Mouse (Mus musculus) thymus, postnatal 4 days (tissue): ENCODE measurements around the gene Stfa1.
"Not testable (repeated sequence)": the region's sequence is repeated elsewhere in the genome, so short reads cannot be mapped to it uniquely, and the experiment has no call there.

Experiments
- DNase-seq: peaks from one replicate; pipeline ENCODE4 v3.0.0; 2021

Gene Stfa1

DNA sequence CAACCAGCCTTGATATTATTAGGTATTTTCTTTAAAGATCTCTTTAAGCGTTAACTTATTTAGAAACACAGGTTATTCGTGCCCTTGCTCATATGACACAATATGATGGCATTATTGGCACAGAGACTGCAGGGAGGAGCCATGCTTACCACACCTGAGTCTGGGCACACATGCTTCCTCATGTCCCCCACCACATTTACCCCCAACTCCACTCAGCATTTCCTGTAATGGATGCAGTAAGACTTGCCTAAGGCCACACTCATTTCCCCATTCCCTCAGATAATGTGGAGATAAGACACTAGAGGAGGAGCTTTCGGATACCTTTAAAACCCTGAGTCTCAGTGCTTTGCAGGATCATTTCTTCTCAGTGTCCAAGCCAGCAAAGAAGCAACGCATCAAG, at the start of gene Stfa1:
Gene Stfa1, plus strand, starts transcription at position 156 of the 400 bp plus-strand sequence.
- not testable (repeated sequence) for DNase-seq

DNA sequence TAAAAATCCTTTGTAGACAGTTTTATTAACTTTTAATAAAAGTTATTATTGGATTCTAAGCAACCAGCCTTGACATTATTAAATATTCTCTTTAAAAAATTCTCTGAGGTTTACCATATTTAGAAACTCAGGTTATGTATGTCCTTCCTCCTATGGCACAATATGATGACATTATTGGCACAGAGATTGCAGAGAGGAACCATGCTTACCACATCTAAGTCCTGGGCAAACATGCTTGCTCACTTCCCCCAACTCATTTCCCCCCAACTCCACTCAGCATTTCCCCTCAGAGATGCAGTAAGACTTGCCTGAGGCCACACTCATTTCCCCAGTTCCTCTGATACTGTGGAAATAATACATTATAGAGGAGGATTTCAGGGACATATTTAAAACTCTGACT, 16.2 kb upstream of the Stfa1 start:
- not testable (repeated sequence) for DNase-seq

DNA sequence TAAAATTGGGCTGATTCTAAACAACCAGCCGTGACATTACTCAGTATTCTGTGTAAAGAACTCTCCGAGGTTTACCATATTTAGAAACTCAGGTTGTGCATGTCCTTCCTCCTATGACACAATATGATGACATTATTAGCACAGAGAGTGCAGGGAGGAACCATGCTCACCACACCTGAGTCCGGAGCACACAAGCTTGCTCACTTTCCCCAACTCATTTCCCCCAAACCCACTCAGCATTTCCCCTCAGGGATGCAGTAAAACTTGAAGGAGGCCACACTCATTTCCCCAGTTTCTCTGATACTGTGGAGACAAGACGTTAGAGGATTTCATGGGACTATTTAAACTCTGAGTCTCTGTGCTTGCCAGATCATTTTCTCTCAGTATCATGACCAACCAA, 12.4 kb downstream of the Stfa1 start:
- no peak for DNase-seq

DNA sequence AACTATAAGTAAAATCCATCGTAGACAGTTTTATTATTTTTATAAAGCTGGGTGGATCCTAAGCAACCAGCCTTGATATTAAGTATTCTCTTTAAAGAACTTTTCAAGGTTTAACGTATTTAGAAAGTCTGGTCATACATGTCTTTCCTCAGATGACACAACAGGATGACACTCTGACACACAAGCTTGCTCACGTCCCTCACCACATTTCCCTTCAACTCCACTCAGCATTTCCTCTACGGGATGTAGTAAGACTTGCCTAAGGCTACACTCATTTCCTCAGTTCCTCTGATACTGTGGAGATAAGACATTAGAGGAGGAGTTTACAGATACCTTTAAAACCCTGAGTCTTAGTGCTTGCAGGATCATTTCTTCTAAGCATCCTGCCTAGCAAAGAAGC, 30.9 kb downstream of the Stfa1 start:
- DNase-seq = no peak

DNA sequence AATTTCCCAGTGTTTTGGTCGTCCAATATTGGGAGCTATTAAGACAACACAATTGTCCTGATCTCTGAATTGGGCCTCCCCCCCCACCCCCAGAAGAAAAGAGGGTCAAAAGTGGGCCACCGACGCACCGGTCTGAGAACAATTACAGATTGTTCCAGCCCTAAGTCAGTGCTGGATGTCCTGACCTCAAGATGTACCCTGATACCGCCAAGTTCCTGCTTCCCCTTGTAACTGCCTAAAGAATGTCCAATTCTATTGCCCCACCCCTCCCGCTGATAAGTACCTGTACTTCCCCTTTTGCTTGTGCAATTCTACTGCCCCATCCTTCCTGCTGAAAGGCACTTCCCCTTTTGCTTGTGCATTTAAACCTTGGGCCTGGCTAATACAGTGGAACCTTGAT, 39.4 kb downstream of the Stfa1 start:
- DNase-seq = not testable (repeated sequence)

DNA sequence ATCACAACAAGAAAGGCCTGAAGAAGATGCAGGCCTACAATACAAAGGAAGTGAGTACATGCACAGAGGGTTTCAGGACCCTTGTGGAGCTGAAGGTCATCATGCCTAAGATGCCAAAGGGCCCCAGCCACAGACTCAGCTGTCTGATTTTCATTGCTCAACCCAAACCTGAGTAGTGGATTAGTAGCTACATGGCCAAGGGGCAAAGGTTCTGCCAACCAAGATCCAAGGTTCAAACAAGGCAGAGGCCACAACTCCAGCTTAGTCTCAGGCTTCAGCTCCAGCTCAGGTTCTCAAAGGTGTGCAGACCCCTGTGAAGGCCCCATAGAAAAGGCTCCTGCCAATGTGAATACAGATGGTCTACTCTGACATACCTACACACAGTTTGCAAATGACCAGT, 42.5 kb downstream of the Stfa1 start:
- DNase-seq = no peak

DNA sequence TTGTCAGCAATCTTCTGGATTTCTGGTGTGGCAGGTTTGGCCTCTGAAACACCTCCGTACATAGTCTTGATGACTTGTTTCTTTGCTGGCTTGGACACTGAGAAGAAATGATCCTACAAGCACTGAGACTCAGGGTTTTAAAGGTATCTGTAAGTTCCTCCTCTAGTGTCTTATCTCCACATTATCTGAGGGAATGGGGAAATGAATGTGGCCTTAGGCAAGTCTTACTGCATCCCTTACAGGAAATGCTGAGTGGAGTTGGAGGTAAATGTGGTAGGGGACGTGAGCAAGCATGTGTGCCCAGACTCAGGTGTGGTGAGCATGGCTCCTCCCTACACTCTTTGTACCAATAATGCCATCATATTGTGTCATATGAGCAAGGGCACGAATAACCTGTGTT, 57.5 kb downstream of the Stfa1 start, which contains the start of gene BC117090:
Gene BC117090, minus strand, starts transcription at position 101 of the 400 bp plus-strand sequence.
- no peak for DNase-seq
